ENCODE assay signal across 9 mouse cellular contexts in genomic region chr5:131650381-131650891, GRCm38 (mm10).
A peak's percentile ranks its signal among the peaks of the same experiment; 100 is the strongest.
DNase-seq lines count a peak whose midpoint lies in the region; ATAC-seq lines count a peak whose summit lies in the region.
"Had no signal": no experiment of that assay in that cellular context is flagged by ENCODE, and none has a peak within 500 bp of the region (broad histone marks: within the 10 kb centered on the region; RNA-seq: fewer than 3 reads in every experiment).

No protein-coding gene starts in this region.

- intact Hi-C loops in left cerebral cortex, postnatal 25 days (cut with DNase I) = no loop called here

- H3K4me2 ChIP-seq in hindbrain, embryonic 14.5 days (replicated peaks) = no peak overlapping the region

- no peak for ATAC-seq in hindbrain, embryonic 14.5 days (ENCODE audit: low FRiP score)
- peak; percentile 92 for ATAC-seq in megakaryocyte-erythroid progenitor cell, adult 5-6 weeks (replicated peaks; ENCODE audit: low FRiP score, low TSS enrichment, poor library complexity, severe bottlenecking)
- ATAC-seq in frontal cortex, adult (ENCODE audit: low TSS enrichment) = no peak

- no peak overlapping the region for H3K9ac ChIP-seq in hindbrain, embryonic 14.5 days

- 21% methylated on average over 11 of the region's 11 CpGs for WGBS in hindbrain, embryonic 14.5 days

- H3K27ac ChIP-seq in hindbrain, embryonic 14.5 days = 0 out of 2 replicates have a peak overlapping the region, but pooled peaks have one; percentile 7

- H3K9me3 ChIP-seq in hindbrain, embryonic 14.5 days (ENCODE audit: control insufficient read depth, low read length) = no peaks in the 10 kb centered on the region

- no peaks in the 10 kb centered on the region for H3K36me3 ChIP-seq in hindbrain, embryonic 14.5 days (replicated peaks; ENCODE audit: control insufficient read depth, insufficient read depth)

- peak; percentile 71 for DNase-seq in kidney, adult 11 months
- no peak for DNase-seq in kidney, postnatal 4 days
- DNase-seq in cerebellum, adult 8-10 months = peak; percentile 48
- DNase-seq in hindbrain, embryonic 14.5 days (ENCODE audit: low spot score) = no peak
- no peak for DNase-seq in left cerebral cortex, postnatal 25 days (ENCODE audit: low spot score in 2 of 2)
- DNase-seq in testis, postnatal 10 days (ENCODE audit: low spot score) = no peak

- H3K4me3 ChIP-seq in hindbrain, embryonic 14.5 days (replicated peaks; ENCODE audit: low read length) = no peak overlapping the region

- H3K4me1 ChIP-seq in hindbrain, embryonic 14.5 days (replicated peaks; ENCODE audit: control insufficient read depth, insufficient read depth, low read length) = peaks cover 56% of the 10 kb centered on the region

- H3K27me3 ChIP-seq in hindbrain, embryonic 14.5 days (ENCODE audit: control insufficient read depth, insufficient read depth, low read length) = no peaks in the 10 kb centered on the region; the same call in 1 of the 2 replicates
- H3K27me3 ChIP-seq: CH12.LX had no signal

Comparison
In these comparisons a context has a peak if more than half of its experiments do, and no peak if none do; other contexts are left out.
1. DNase-seq: peak in kidney, adult 11 months (single experiment) and cerebellum, adult 8-10 months (single experiment); none in kidney, postnatal 4 days (0 of 2), hindbrain, embryonic 14.5 days (single experiment), left cerebral cortex, postnatal 25 days (0 of 2) and testis, postnatal 10 days (single experiment).